Mouse (Mus musculus) liver, postnatal 0 days (tissue): ENCODE data around the gene Gpsm1.

Experiments used
- CTCF ChIP-seq: sonication (generic); IDR thresholded peaks from 2 replicates; pipeline ENCODE4 v1.5.1; 2016; ENCODE audit warnings: antibody characterized with exemption, low read depth
- EP300 ChIP-seq: IDR thresholded peaks from 2 replicates; pipeline ENCODE4 v1.6.1; 2016; ENCODE audit warnings: antibody characterized with exemption, low read depth, mild to moderate bottlenecking

- no peak for TF ChIP-seq CTCF
- no peak for TF ChIP-seq EP300
These were observed 53.3 kb downstream of the Gpsm1 start for GRCm38 (mm10) chr2:26368572-26368971.
